ENCODE assay signal across 8 mouse cellular contexts in the genomic region with DNA sequence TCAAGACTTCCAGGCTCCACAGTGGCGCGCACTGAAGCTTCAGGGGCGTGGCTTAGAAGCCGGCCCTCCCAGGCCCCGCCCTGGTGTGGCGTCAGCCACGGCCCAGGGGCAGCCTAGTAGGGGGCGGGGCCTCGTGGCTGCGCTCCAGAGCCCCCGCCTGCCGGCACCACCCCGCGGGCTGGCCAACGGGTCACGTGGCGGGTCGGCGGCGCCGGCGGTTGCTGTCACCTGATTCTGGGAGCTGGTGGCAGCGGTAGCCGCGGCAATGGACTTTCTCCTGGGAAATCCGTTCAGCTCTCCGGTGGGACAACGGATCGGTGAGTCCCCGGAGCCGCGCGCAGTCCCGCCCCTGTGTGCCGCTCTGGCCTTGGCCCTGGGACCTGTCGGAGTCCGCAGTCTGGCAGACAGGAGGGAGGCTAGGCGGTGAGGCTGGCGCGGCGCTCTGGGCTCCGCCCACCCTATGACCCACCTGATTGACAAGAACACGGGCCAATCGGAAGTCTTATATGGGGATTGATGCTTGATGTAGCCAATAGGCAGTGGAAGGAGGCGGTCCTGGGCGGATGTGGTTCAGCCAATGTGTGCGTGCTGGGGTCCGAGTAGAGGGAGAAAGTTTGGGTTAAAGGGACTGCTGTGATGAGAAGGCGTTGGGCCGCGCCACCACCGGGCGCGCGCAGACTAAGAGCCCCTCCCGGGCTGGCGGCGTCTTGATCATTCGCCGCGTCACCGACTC. TPM values are rescaled to one million over a fixed set of nuclear protein-coding genes. Genes with fewer than 3 reads are reported as not detected.
A peak's percentile ranks its signal among the peaks of the same experiment; 100 is the strongest.
DNase-seq lines count a peak whose midpoint lies in the region; ATAC-seq and TF ChIP-seq lines count a peak whose summit lies in the region.

TSS of gene Tom1 (plus strand) at position 195 of the 733 bp plus-strand sequence.

- H3K27me3 ChIP-seq in embryonic facial prominence, embryonic 15.5 days, result no peaks in the 10 kb centered on the region
- no peaks in the 10 kb centered on the region for H3K27me3 ChIP-seq in limb, embryonic 14.5 days (ENCODE audit: control insufficient read depth, insufficient read depth, low read length)
- no peaks in the 10 kb centered on the region for H3K27me3 ChIP-seq in midbrain, postnatal 0 days (ENCODE audit: insufficient read depth, low read length)

- H3K4me1 ChIP-seq in bone marrow, adult 2 months (ENCODE audit: control insufficient read depth, insufficient read depth, low read length), result peaks cover 3% of the 10 kb centered on the region; the same call in 1 of the 2 replicates
- H3K4me1 ChIP-seq in embryonic facial prominence, embryonic 15.5 days, result peaks cover 16% of the 10 kb centered on the region
- H3K4me1 ChIP-seq in limb, embryonic 14.5 days (ENCODE audit: control insufficient read depth, insufficient read depth, low read length), result no peaks in the 10 kb centered on the region
- no peaks in the 10 kb centered on the region for H3K4me1 ChIP-seq in midbrain, postnatal 0 days (ENCODE audit: insufficient read depth, low read length)

- ATAC-seq in embryonic facial prominence, embryonic 15.5 days (ENCODE audit: insufficient number of reproducible peaks, low FRiP score, low TSS enrichment, low read depth), result peak; percentile 98
- peak; percentile 99 for ATAC-seq in limb, embryonic 14.5 days (ENCODE audit: low FRiP score, low read depth)
- peak; percentile 99 for ATAC-seq in midbrain, postnatal 0 days (ENCODE audit: low FRiP score)

- TF ChIP-seq POLR2A in bone marrow, adult 2 months (IDR thresholded peaks at IDR 0.05; ENCODE audit: borderline replicate concordance, control insufficient read depth, low read depth, low read length), result peak; percentile 53; the same call in 1 of the 2 replicates
- TF ChIP-seq POLR2A in limb, embryonic 14.5 days (IDR thresholded peaks at IDR 0.05; ENCODE audit: borderline replicate concordance, extremely low read depth, insufficient read depth, insufficient read length), result no peak

- H3K9me3 ChIP-seq in embryonic facial prominence, embryonic 15.5 days (replicated peaks), result no peaks in the 10 kb centered on the region
- no peaks in the 10 kb centered on the region for H3K9me3 ChIP-seq in limb, embryonic 14.5 days (ENCODE audit: control insufficient read depth, low read length)
- H3K9me3 ChIP-seq in midbrain, postnatal 0 days (ENCODE audit: low read length), result no peaks in the 10 kb centered on the region

- peak within 1 kb of the TSS; percentile 90 for H3K27ac ChIP-seq in bone marrow, adult 2 months (ENCODE audit: control insufficient read depth, insufficient read depth, low read depth, low read length, poor library complexity)
- peak within 1 kb of the TSS; percentile 89 for H3K27ac ChIP-seq in embryonic facial prominence, embryonic 15.5 days (replicated peaks)
- peak within 1 kb of the TSS; percentile 80 for H3K27ac ChIP-seq in limb, embryonic 14.5 days (replicated peaks; ENCODE audit: low read depth, low read length)
- peak within 1 kb of the TSS; percentile 76 for H3K27ac ChIP-seq in midbrain, postnatal 0 days (ENCODE audit: low read depth, low read length)

- WGBS in bone marrow, adult 2 months, result under 1% methylated on average over 62 of the region's 62 CpGs
- WGBS in embryonic facial prominence, embryonic 15.5 days, result under 1% methylated on average over 62 of the region's 62 CpGs
- WGBS in limb, embryonic 14.5 days, result 2% methylated on average over 51 of the region's 62 CpGs
- 1% methylated on average over 55 of the region's 62 CpGs for WGBS in midbrain, postnatal 0 days

- peak within 1 kb of the TSS; percentile 86 for H3K4me2 ChIP-seq in embryonic facial prominence, embryonic 15.5 days (replicated peaks)
- H3K4me2 ChIP-seq in limb, embryonic 14.5 days (replicated peaks; ENCODE audit: low read depth, low read length, severe bottlenecking), result peak within 1 kb of the TSS; percentile 89
- peak within 1 kb of the TSS; percentile 92 for H3K4me2 ChIP-seq in midbrain, postnatal 0 days (ENCODE audit: low read depth, low read length, poor library complexity, severe bottlenecking)

- peaks cover 24% of the 10 kb centered on the region for H3K36me3 ChIP-seq in embryonic facial prominence, embryonic 15.5 days
- peaks cover 27% of the 10 kb centered on the region for H3K36me3 ChIP-seq in limb, embryonic 14.5 days (ENCODE audit: control insufficient read depth, insufficient read depth, low read length)
- peaks cover 9% of the 10 kb centered on the region; the same call in 1 of the 2 replicates for H3K36me3 ChIP-seq in midbrain, postnatal 0 days (ENCODE audit: insufficient read depth, low read length)

- no peak for TF ChIP-seq CTCF in bone marrow, adult 2 months (IDR thresholded peaks at IDR 0.05; ENCODE audit: control insufficient read depth, insufficient read depth, low read length)
- TF ChIP-seq CTCF in midbrain, postnatal 0 days (IDR thresholded peaks at IDR 0.05), result no peak

- H3K9ac ChIP-seq in embryonic facial prominence, embryonic 15.5 days, result peak within 1 kb of the TSS; percentile 54
- H3K9ac ChIP-seq in limb, embryonic 14.5 days (ENCODE audit: low read depth, low read length, severe bottlenecking), result peak within 1 kb of the TSS; percentile 66
- H3K9ac ChIP-seq in midbrain, postnatal 0 days (replicated peaks; ENCODE audit: low read length, poor library complexity, severe bottlenecking), result peak within 1 kb of the TSS; percentile 61

- peak; percentile 98 for DNase-seq in 416B (ENCODE audit: low read depth)
- peak; percentile 100 for DNase-seq in heart, adult 8-10 months (ENCODE audit: low spot score)
- peak; percentile 99 for DNase-seq in kidney, adult 9 months
- peak; percentile 98 for DNase-seq in limb, embryonic 14.5 days (ENCODE audit: low spot score)
- peak; percentile 99 for DNase-seq in midbrain, postnatal 0 days (ENCODE audit: low spot score)
- peak; percentile 96 to 99 for DNase-seq in spleen, postnatal 14 days (ENCODE audit: low spot score in 2 of 2)

- peak within 1 kb of the TSS; percentile 84 for H3K4me3 ChIP-seq in bone marrow, adult 2 months (replicated peaks; ENCODE audit: control insufficient read depth, low read depth, low read length)
- H3K4me3 ChIP-seq in embryonic facial prominence, embryonic 15.5 days (replicated peaks), result peak within 1 kb of the TSS; percentile 83
- peak within 1 kb of the TSS; percentile 65 for H3K4me3 ChIP-seq in limb, embryonic 14.5 days (replicated peaks; ENCODE audit: low read length)
- peak within 1 kb of the TSS; percentile 63 for H3K4me3 ChIP-seq in midbrain, postnatal 0 days (ENCODE audit: low read depth, low read length)

RNA-seq across cellular contexts. Expression of gene Tom1, which starts in this region (rescaled TPM):
- polyA plus RNA-seq in bone marrow, adult 2 months (2011; ENCODE audit: insufficient read depth, insufficient read length, low replicate concordance, missing spikeins), result 9.1 and 23.7 TPM in 2 replicates
- 41.9 and 50.0 TPM in 2 replicates for polyA plus RNA-seq in embryonic facial prominence, embryonic 15.5 days (2015; fragmentation: Nextera tagmentation; extraction: Ambion mirVana)
- 10 to 100 TPM; 57.4 to 72.0 (median 64.0) TPM for total RNA-seq in heart, adult 8-10 months (2022)
- polyA plus RNA-seq in limb, embryonic 14.5 days (2012; rRNA removed), result 35.1 and 46.1 TPM in 2 replicates
- polyA plus RNA-seq in limb, embryonic 14.5 days (2014; fragmentation: Nextera tagmentation; extraction: Ambion mirVana), result 35.7 and 37.4 TPM in 2 replicates
- 43.8 and 48.7 TPM in 2 replicates for total RNA-seq in midbrain, postnatal 0 days (2014; rRNA removed)
- 47.1 and 48.2 TPM in 2 replicates for polyA plus RNA-seq in midbrain, postnatal 0 days (2015; fragmentation: Nextera tagmentation; extraction: Ambion mirVana)

Comparison
In these comparisons a context has a peak if more than half of its experiments do, and no peak if none do; other contexts are left out.
1. Peak in every context shown above with its lines: DNase-seq, ATAC-seq, H3K4me3 ChIP-seq and H3K27ac ChIP-seq.